Mouse (Mus musculus) limb, embryonic 10.5 days (tissue): ENCODE data around the gene Fgfr2. TPM values are rescaled to one million over a fixed set of nuclear protein-coding genes. Genes with fewer than 3 reads are reported as not detected.

Experiments used
- DNase-seq: peaks from one replicate; pipeline ENCODE4 v3.0.0-alpha.2; 2017; ENCODE audit warnings: low spot score
- H3K27ac ChIP-seq: fragments of 300-500 bp; sonication (generic); 2 replicates; pipeline ENCODE4 v1.5.1; 2016; ENCODE audit warnings: mild to moderate bottlenecking
- H3K27me3 ChIP-seq: fragments of 300-500 bp; sonication (generic); 2 replicates; pipeline ENCODE4 v1.6.1; 2016; ENCODE audit warnings: low read depth, mild to moderate bottlenecking; ENCODE audit not compliant: poor library complexity, severe bottlenecking
- H3K36me3 ChIP-seq: fragments of 300-500 bp; sonication (generic); 2 replicates; pipeline ENCODE4 v1.6.1; 2016; ENCODE audit warnings: mild to moderate bottlenecking, moderate library complexity
- H3K4me1 ChIP-seq: fragments of 300-500 bp; sonication (generic); 2 replicates; pipeline ENCODE4 v1.6.1; 2016
- H3K4me3 ChIP-seq: fragments of 300-500 bp; sonication (generic); 2 replicates; pipeline ENCODE4 v1.5.1; 2016; ENCODE audit warnings: mild to moderate bottlenecking, moderate library complexity
- H3K9me3 ChIP-seq: fragments of 300-500 bp; sonication (generic); replicated peaks from 2 replicates; pipeline ENCODE4 v1.6.1; 2016; ENCODE audit warnings: mild to moderate bottlenecking
- WGBS: fragments of 180-500 bp; shearing (Covaris S2); methylation state at CpG from one replicate; pipeline ENCODE4 v1.1.7; 2016; 5-methylcytosine and 5-hydroxymethylcytosine counted together
- polyA plus RNA-seq: library from polyadenylated mRNA; unstranded; fragments of >200 nt; fragmentation: Nextera tagmentation; extraction: Ambion mirVana; gene quantifications from 2 replicates; pipeline ENCODE4 v1.2.1, GENCODE M21; 2016

The Fgfr2 gene
- polyA plus RNA-seq, 1 experiment from 2014 or later, result 64.4 TPM

GRCm38 (mm10) chr7:132369784-132370183, 753.4 kb downstream of the Fgfr2 start:
- no peak for DNase-seq
- Histone ChIP-seq H3K9me3 (no peaks in the 10 kb centered on the region), H3K4me3 (no peak overlapping the region), H3K4me1 (peaks cover 12% of the 10 kb centered on the region), H3K36me3 (no peaks in the 10 kb centered on the region), H3K27ac (no peak overlapping the region), H3K27me3 (no peaks in the 10 kb centered on the region)
- 83% methylated on average over 2 of the region's 2 CpGs for WGBS

GRCm38 (mm10) chr7:132368859-132369258, 754.3 kb downstream of the Fgfr2 start:
- Histone ChIP-seq H3K9me3 (no peaks in the 10 kb centered on the region), H3K4me1 (peaks cover 10% of the 10 kb centered on the region), H3K27ac (no peak overlapping the region), H3K4me3 (no peak overlapping the region), H3K27me3 (no peaks in the 10 kb centered on the region), H3K36me3 (no peaks in the 10 kb centered on the region)
- 88% methylated on average over 6 of the region's 6 CpGs for WGBS
- no peak for DNase-seq

GRCm38 (mm10) chr7:132367344-132367743, 755.8 kb downstream of the Fgfr2 start:
- Histone ChIP-seq H3K4me3 (no peak overlapping the region), H3K4me1 (peaks cover 2% of the 10 kb centered on the region; the same call in 1 of the 2 replicates), H3K27ac (no peak overlapping the region), H3K27me3 (no peaks in the 10 kb centered on the region), H3K36me3 (no peaks in the 10 kb centered on the region), H3K9me3 (no peaks in the 10 kb centered on the region)
- WGBS, result 89% methylated on average over 3 of the region's 3 CpGs
- DNase-seq, result no peak

GRCm38 (mm10) chr7:132365703-132366384, 757.3 kb downstream of the Fgfr2 start:
- Histone ChIP-seq H3K36me3 (no peaks in the 10 kb centered on the region), H3K4me1 (peaks cover 2% of the 10 kb centered on the region; the same call in 1 of the 2 replicates), H3K9me3 (no peaks in the 10 kb centered on the region), H3K27ac (no peak overlapping the region), H3K27me3 (no peaks in the 10 kb centered on the region), H3K4me3 (no peak overlapping the region)
- no peak for DNase-seq
- WGBS, result 78% methylated on average over 5 of the region's 5 CpGs

GRCm38 (mm10) chr7:132365111-132365510, 758.0 kb downstream of the Fgfr2 start:
- H3K4me1 ChIP-seq, result peaks cover 2% of the 10 kb centered on the region; the same call in 1 of the 2 replicates
- no peak overlapping the region for H3K27ac ChIP-seq
- no peaks in the 10 kb centered on the region for H3K36me3 ChIP-seq
- H3K27me3 ChIP-seq, result no peaks in the 10 kb centered on the region
- no peak for DNase-seq
- no peak overlapping the region for H3K4me3 ChIP-seq
- 84% methylated on average over 5 of the region's 5 CpGs for WGBS
- H3K9me3 ChIP-seq, result no peaks in the 10 kb centered on the region

- Histone ChIP-seq H3K9me3 (no peaks in the 10 kb centered on the region), H3K4me3 (no peak overlapping the region), H3K27ac (no peak overlapping the region), H3K4me1 (peaks cover 2% of the 10 kb centered on the region), H3K27me3 (no peaks in the 10 kb centered on the region), H3K36me3 (no peaks in the 10 kb centered on the region)
- DNase-seq, result no peak
- 37% methylated on average over 5 of the region's 5 CpGs for WGBS
Observed at GRCm38 (mm10) chr7:132364506-132364905, 758.6 kb downstream of the Fgfr2 start.

GRCm38 (mm10) chr7:132360336-132360735, 762.8 kb downstream of the Fgfr2 start:
- Histone ChIP-seq H3K9me3 (no peaks in the 10 kb centered on the region), H3K27me3 (0 out of 2 replicates have a peak, but pooled peaks cover 3% of the 10 kb centered on the region), H3K27ac (no peak overlapping the region), H3K4me3 (no peak overlapping the region), H3K36me3 (no peaks in the 10 kb centered on the region), H3K4me1 (peaks cover 21% of the 10 kb centered on the region)
- DNase-seq, result no peak
- WGBS, result 73% methylated on average over 4 of the region's 4 CpGs

- no peaks in the 10 kb centered on the region for H3K36me3 ChIP-seq
- no peaks in the 10 kb centered on the region for H3K9me3 ChIP-seq
- no peak overlapping the region for H3K4me3 ChIP-seq
- 41% methylated on average over 4 of the region's 4 CpGs for WGBS
- no peak for DNase-seq
- H3K27me3 ChIP-seq, result 0 out of 2 replicates have a peak, but pooled peaks cover 3% of the 10 kb centered on the region
- H3K4me1 ChIP-seq, result peaks cover 21% of the 10 kb centered on the region
- no peak overlapping the region for H3K27ac ChIP-seq
Observed at GRCm38 (mm10) chr7:132358709-132359108, 764.4 kb downstream of the Fgfr2 start.

- H3K27ac ChIP-seq, result no peak overlapping the region
- H3K4me1 ChIP-seq, result peaks cover 25% of the 10 kb centered on the region
- H3K27me3 ChIP-seq, result 0 out of 2 replicates have a peak, but pooled peaks cover 3% of the 10 kb centered on the region
- H3K9me3 ChIP-seq, result no peaks in the 10 kb centered on the region
- no peak overlapping the region for H3K4me3 ChIP-seq
- H3K36me3 ChIP-seq, result no peaks in the 10 kb centered on the region
- 48% methylated on average over 3 of the region's 3 CpGs for WGBS
- no peak for DNase-seq
Observed at GRCm38 (mm10) chr7:132358250-132358649, 764.9 kb downstream of the Fgfr2 start.

GRCm38 (mm10) chr7:132357841-132358237, 765.3 kb downstream of the Fgfr2 start:
- Histone ChIP-seq H3K27ac (no peak overlapping the region), H3K9me3 (no peaks in the 10 kb centered on the region), H3K4me1 (peaks cover 28% of the 10 kb centered on the region), H3K36me3 (no peaks in the 10 kb centered on the region), H3K27me3 (0 out of 2 replicates have a peak, but pooled peaks cover 3% of the 10 kb centered on the region), H3K4me3 (no peak overlapping the region)
- no peak for DNase-seq
- 89% methylated on average over 3 of the region's 3 CpGs for WGBS

- Histone ChIP-seq H3K27ac (no peak overlapping the region), H3K27me3 (0 out of 2 replicates have a peak, but pooled peaks cover 3% of the 10 kb centered on the region), H3K36me3 (no peaks in the 10 kb centered on the region), H3K9me3 (no peaks in the 10 kb centered on the region), H3K4me3 (no peak overlapping the region), H3K4me1 (peaks cover 34% of the 10 kb centered on the region)
- 73% methylated on average over 10 of the region's 10 CpGs for WGBS
- no peak for DNase-seq
Observed at GRCm38 (mm10) chr7:132356881-132357840, 766.0 kb downstream of the Fgfr2 start.

- DNase-seq, result no peak
- Histone ChIP-seq H3K27me3 (0 out of 2 replicates have a peak, but pooled peaks cover 3% of the 10 kb centered on the region), H3K27ac (no peak overlapping the region), H3K4me3 (no peak overlapping the region), H3K4me1 (peaks cover 37% of the 10 kb centered on the region), H3K9me3 (no peaks in the 10 kb centered on the region), H3K36me3 (no peaks in the 10 kb centered on the region)
- 31% methylated on average over 8 of the region's 8 CpGs for WGBS
Observed at GRCm38 (mm10) chr7:132356185-132356584, 767.0 kb downstream of the Fgfr2 start.

GRCm38 (mm10) chr7:132355767-132356166, 767.4 kb downstream of the Fgfr2 start:
- Histone ChIP-seq H3K36me3 (no peaks in the 10 kb centered on the region), H3K27me3 (0 out of 2 replicates have a peak, but pooled peaks cover 3% of the 10 kb centered on the region), H3K4me1 (peaks cover 41% of the 10 kb centered on the region), H3K27ac (no peak overlapping the region), H3K4me3 (no peak overlapping the region), H3K9me3 (no peaks in the 10 kb centered on the region)
- WGBS, result 82% methylated on average over 6 of the region's 6 CpGs
- DNase-seq, result no peak
